ENCODE assay signal across 12 mouse cellular contexts in genomic region chrX:48146262-48146661, GRCm38 (mm10). TPM values are rescaled to one million over a fixed set of nuclear protein-coding genes. Genes with fewer than 3 reads are reported as not detected.
DNase-seq lines count a peak whose midpoint lies in the region; ATAC-seq lines count a peak whose summit lies in the region.
"Had no signal": no experiment of that assay in that cellular context is flagged by ENCODE, and none has a peak within 500 bp of the region (broad histone marks: within the 10 kb centered on the region; RNA-seq: fewer than 3 reads in every experiment).

Gene Sash3 (plus strand): TSS chrX:48146436.

- intact Hi-C loops in left cerebral cortex, postnatal 4 days (cut with DNase I) = no loop called here

- no peak within 1 kb of the TSS for H3K9ac ChIP-seq in liver, embryonic 15.5 days
- no peak within 1 kb of the TSS for H3K9ac ChIP-seq in hindbrain, embryonic 12.5 days
- H3K9ac ChIP-seq: hindbrain, embryonic 14.5 days had no signal

- H3K4me1 ChIP-seq in liver, embryonic 15.5 days (replicated peaks) = peaks cover 10% of the 10 kb centered on the region; the same call in 1 of the 2 replicates
- no peaks in the 10 kb centered on the region for H3K4me1 ChIP-seq in hindbrain, embryonic 12.5 days

- H3K4me2 ChIP-seq in liver, embryonic 15.5 days = peak within 1 kb of the TSS; percentile 16; the same call in 1 of the 2 replicates
- no peak within 1 kb of the TSS for H3K4me2 ChIP-seq in hindbrain, embryonic 12.5 days (replicated peaks)
- H3K4me2 ChIP-seq: hindbrain, embryonic 14.5 days had no signal

- peak; percentile 81 for DNase-seq in CD4-positive helper T cell, adult 2 months (ENCODE audit: low read depth, low spot score)
- peak; percentile 83 for DNase-seq in T-cell, adult 2 months (ENCODE audit: low spot score)
- peak; percentile 21 for DNase-seq in spleen, adult 12 weeks (ENCODE audit: low spot score)
- DNase-seq in cerebellum, postnatal 14 days = no peak
- DNase-seq in right cerebral cortex, postnatal 4 days = no peak
- no peak for DNase-seq in left cerebral cortex, postnatal 4 days
- DNase-seq: cerebellum, adult 9-11 months had no signal

- H3K9me3 ChIP-seq in liver, embryonic 15.5 days (replicated peaks) = no peaks in the 10 kb centered on the region
- H3K9me3 ChIP-seq in hindbrain, embryonic 12.5 days (replicated peaks) = no peaks in the 10 kb centered on the region

- WGBS in liver, embryonic 15.5 days (ENCODE audit: insufficient replicate concordance) = 41% methylated on average over 4 of the region's 4 CpGs
- 93% methylated on average over 4 of the region's 4 CpGs for WGBS in hindbrain, embryonic 12.5 days

- no peak for ATAC-seq in liver, embryonic 15.5 days (ENCODE audit: insufficient read depth)
- ATAC-seq in hindbrain, embryonic 12.5 days (ENCODE audit: low FRiP score) = no peak
- ATAC-seq: forebrain, embryonic 16.5 days had no signal

- H3K4me3 ChIP-seq in liver, embryonic 15.5 days (replicated peaks) = peak within 1 kb of the TSS; percentile 33
- no peak within 1 kb of the TSS for H3K4me3 ChIP-seq in hindbrain, embryonic 12.5 days
- H3K4me3 ChIP-seq: myocyte had no signal

- H3K36me3 ChIP-seq in liver, embryonic 15.5 days (replicated peaks) = no peaks in the 10 kb centered on the region
- no peaks in the 10 kb centered on the region for H3K36me3 ChIP-seq in hindbrain, embryonic 12.5 days

- H3K27me3 ChIP-seq in liver, embryonic 15.5 days = no peaks in the 10 kb centered on the region
- H3K27me3 ChIP-seq in hindbrain, embryonic 12.5 days = no peaks in the 10 kb centered on the region

- H3K27ac ChIP-seq in liver, embryonic 15.5 days (replicated peaks) = no peak within 1 kb of the TSS
- H3K27ac ChIP-seq in hindbrain, embryonic 12.5 days = no peak within 1 kb of the TSS
- H3K27ac ChIP-seq: hindbrain, embryonic 14.5 days had no signal

RNA-seq across cellular contexts. Expression of gene Sash3, which starts in this region (rescaled TPM):
- 8.8 and 9.9 TPM in 2 replicates for polyA plus RNA-seq in liver, embryonic 15.5 days (2015; fragmentation: Nextera tagmentation; extraction: Ambion mirVana)
- under 1 TPM; 0.89 to 0.96 TPM for total RNA-seq in left cerebral cortex, postnatal 4 days (2021)
- polyA plus RNA-seq in hindbrain, embryonic 12.5 days (2016; fragmentation: Nextera tagmentation; extraction: Ambion mirVana) = 1.0 and 1.6 TPM in 2 replicates
- polyA plus RNA-seq: myocyte had no signal

Comparison
In these comparisons a context has a peak if more than half of its experiments do, and no peak if none do; other contexts are left out.
1. DNase-seq: peak in CD4-positive helper T cell, adult 2 months (single experiment), T-cell, adult 2 months (single experiment) and spleen, adult 12 weeks (single experiment); none in cerebellum, postnatal 14 days (0 of 2), right cerebral cortex, postnatal 4 days (single experiment) and left cerebral cortex, postnatal 4 days (single experiment).